Mouse (Mus musculus): ENCODE measurements around the gene Nod2. TPM values are rescaled to one million over a fixed set of nuclear protein-coding genes. Genes with fewer than 3 reads are reported as not detected.

The Nod2 gene
- polyA plus RNA-seq, 1 experiment from 2014 or later = 0.19 TPM

DNA sequence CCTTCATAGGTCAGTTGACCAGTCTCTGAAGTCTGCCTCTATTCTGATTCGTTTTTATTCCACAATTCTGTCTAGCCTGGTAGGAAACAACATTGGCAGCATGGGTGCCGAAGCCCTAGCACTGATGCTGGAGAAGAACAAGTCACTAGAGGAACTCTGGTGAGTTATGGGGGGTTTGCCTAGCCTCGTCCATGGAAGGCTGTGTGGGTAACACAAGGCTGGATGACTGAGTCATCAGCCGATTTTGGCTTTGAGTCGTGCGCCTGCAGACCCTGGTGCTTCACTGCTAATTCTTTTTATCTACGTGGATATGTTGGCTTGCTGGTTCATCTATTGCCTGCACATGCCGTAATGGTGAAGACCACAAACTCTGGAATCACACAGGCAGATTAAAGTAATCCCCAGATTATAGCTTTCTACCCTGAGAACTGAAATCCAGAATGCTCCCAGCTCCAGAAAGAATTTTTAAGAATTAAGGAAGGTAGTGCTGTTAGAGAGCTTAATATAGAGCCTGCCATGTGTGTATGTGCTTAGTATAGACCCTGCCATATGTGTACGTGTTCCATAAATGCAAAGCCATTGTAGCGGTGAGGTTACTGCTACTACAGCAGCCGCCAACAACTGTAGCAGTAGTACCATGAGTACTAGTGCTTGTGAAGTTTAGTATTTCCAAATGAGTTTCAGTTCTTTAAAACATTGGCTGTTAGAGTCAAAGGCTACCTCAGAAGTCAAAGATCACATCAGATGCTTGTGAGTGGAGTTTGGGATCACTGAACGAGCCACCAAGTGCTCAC lies 28.5 kb downstream of the Nod2 start:
- 86% methylated on average over 12 of the region's 12 CpGs for WGBS
- H3K4me2 ChIP-seq (ENCODE audit: low read depth, low read length) = no peak overlapping the region
- no peak for DNase-seq (ENCODE audit: low spot score)
- no peaks in the 10 kb centered on the region for H3K36me3 ChIP-seq (ENCODE audit: control insufficient read depth, insufficient read depth, low read length)
- no peak overlapping the region for H3K9ac ChIP-seq (ENCODE audit: low read depth, low read length)
- H3K27me3 ChIP-seq (replicated peaks; ENCODE audit: control insufficient read depth, insufficient read depth, low read length) = no peaks in the 10 kb centered on the region
- H3K27ac ChIP-seq (replicated peaks; ENCODE audit: low read depth, low read length) = no peak overlapping the region
- ATAC-seq (ENCODE audit: low read depth) = no peak
- peaks cover 6% of the 10 kb centered on the region; the same call in 1 of the 2 replicates for H3K4me1 ChIP-seq (ENCODE audit: control insufficient read depth, insufficient read depth, low read length)
- no peaks in the 10 kb centered on the region for H3K9me3 ChIP-seq (ENCODE audit: control insufficient read depth, low read length)
- H3K4me3 ChIP-seq (ENCODE audit: low read depth, low read length) = no peak overlapping the region

DNA sequence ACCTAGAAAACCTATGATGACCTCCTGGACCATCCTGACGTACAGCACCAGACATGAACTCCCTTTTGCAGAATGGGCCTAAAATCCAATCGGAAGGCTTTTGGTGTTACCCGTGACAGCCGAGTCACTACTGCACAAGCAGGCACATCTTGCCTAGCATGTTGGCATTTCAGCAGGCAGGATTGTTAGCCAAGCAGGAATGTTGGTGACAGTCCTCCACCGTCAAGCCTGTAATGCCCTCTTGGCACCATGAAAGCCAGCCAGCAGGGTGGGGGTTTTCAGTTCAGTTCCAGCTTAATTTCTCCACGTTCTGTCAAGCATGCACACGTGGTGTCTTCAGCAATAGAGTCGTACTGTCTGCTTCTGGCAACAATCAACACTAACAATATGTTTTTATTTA lies 30.0 kb downstream of the Nod2 start:
- 60% methylated on average over 8 of the region's 8 CpGs for WGBS
- Histone ChIP-seq H3K27ac (replicated peaks; ENCODE audit: low read depth, low read length) (no peak overlapping the region), H3K4me3 (ENCODE audit: low read depth, low read length) (no peak overlapping the region), H3K4me2 (ENCODE audit: low read depth, low read length) (no peak overlapping the region), H3K9me3 (ENCODE audit: control insufficient read depth, low read length) (no peaks in the 10 kb centered on the region), H3K4me1 (ENCODE audit: control insufficient read depth, insufficient read depth, low read length) (peaks cover 4% of the 10 kb centered on the region; the same call in 1 of the 2 replicates), H3K27me3 (replicated peaks; ENCODE audit: control insufficient read depth, insufficient read depth, low read length) (no peaks in the 10 kb centered on the region), H3K36me3 (ENCODE audit: control insufficient read depth, insufficient read depth, low read length) (no peaks in the 10 kb centered on the region), H3K9ac (ENCODE audit: low read depth, low read length) (no peak overlapping the region)
- ATAC-seq (ENCODE audit: low read depth) = no peak
- DNase-seq (ENCODE audit: low spot score) = peak; percentile 68

- DNase-seq (ENCODE audit: low spot score) = no peak
Observed at GRCm38 (mm10) chr8:88680566-88680965, 33.5 kb downstream of the Nod2 start.

DNA sequence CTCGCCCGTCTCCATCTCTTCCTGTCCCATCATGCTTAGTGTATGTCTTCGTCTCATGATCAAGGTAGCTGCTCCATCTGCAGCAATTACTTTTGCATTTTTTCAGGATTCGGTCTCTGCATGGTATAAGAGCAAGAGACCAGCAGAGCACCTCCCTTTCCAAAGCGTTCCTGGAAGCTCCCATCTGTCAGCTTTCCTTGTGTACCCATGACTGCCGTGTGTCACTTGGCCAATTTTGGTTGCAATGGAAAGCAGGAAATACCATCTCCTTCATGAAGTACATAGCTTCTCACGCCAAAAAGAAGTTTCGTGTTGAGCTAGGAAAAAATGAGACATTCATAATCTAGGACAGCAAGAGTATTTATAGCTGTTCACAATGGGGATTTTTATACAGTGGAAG lies 33.9 kb downstream of the Nod2 start:
- H3K9ac ChIP-seq (ENCODE audit: low read depth, low read length) = no peak overlapping the region
- H3K27me3 ChIP-seq (replicated peaks; ENCODE audit: control insufficient read depth, insufficient read depth, low read length) = no peaks in the 10 kb centered on the region
- H3K4me3 ChIP-seq (ENCODE audit: low read depth, low read length) = no peak overlapping the region
- DNase-seq (ENCODE audit: low spot score) (no peak), ATAC-seq (ENCODE audit: low read depth) (no peak)
- 73% methylated on average over 8 of the region's 8 CpGs for WGBS
- H3K36me3 ChIP-seq (ENCODE audit: control insufficient read depth, insufficient read depth, low read length) = no peaks in the 10 kb centered on the region
- peaks cover 4% of the 10 kb centered on the region; the same call in 1 of the 2 replicates for H3K4me1 ChIP-seq (ENCODE audit: control insufficient read depth, insufficient read depth, low read length)
- no peak overlapping the region for H3K27ac ChIP-seq (replicated peaks; ENCODE audit: low read depth, low read length)
- no peak overlapping the region for H3K4me2 ChIP-seq (ENCODE audit: low read depth, low read length)
- no peaks in the 10 kb centered on the region for H3K9me3 ChIP-seq (ENCODE audit: control insufficient read depth, low read length)

More at GRCm38 (mm10) chr8:88680566-88680965, 33.5 kb downstream of the Nod2 start:
- no peak overlapping the region for H3K27ac ChIP-seq (replicated peaks; ENCODE audit: low read depth, low read length)
- no peak overlapping the region for H3K9ac ChIP-seq (ENCODE audit: low read depth, low read length)
- no peak overlapping the region for H3K4me2 ChIP-seq (ENCODE audit: low read depth, low read length)
- no peak for ATAC-seq (ENCODE audit: low read depth)
- no peak overlapping the region for H3K4me3 ChIP-seq (ENCODE audit: low read depth, low read length)
- H3K4me1 ChIP-seq (ENCODE audit: control insufficient read depth, insufficient read depth, low read length) = peaks cover 4% of the 10 kb centered on the region; the same call in 1 of the 2 replicates
- 81% methylated on average over 2 of the region's 2 CpGs for WGBS
- no peaks in the 10 kb centered on the region for H3K36me3 ChIP-seq (ENCODE audit: control insufficient read depth, insufficient read depth, low read length)
- H3K9me3 ChIP-seq (ENCODE audit: control insufficient read depth, low read length) = no peaks in the 10 kb centered on the region
- H3K27me3 ChIP-seq (replicated peaks; ENCODE audit: control insufficient read depth, insufficient read depth, low read length) = no peaks in the 10 kb centered on the region

- no peak overlapping the region for H3K4me3 ChIP-seq (ENCODE audit: low read depth, low read length)
- ATAC-seq (ENCODE audit: low read depth) (no peak), DNase-seq (ENCODE audit: low spot score) (no peak)
- 83% methylated on average over 7 of the region's 7 CpGs for WGBS
- no peaks in the 10 kb centered on the region for H3K4me1 ChIP-seq (ENCODE audit: control insufficient read depth, insufficient read depth, low read length)
- no peak overlapping the region for H3K9ac ChIP-seq (ENCODE audit: low read depth, low read length)
- no peak overlapping the region for H3K27ac ChIP-seq (replicated peaks; ENCODE audit: low read depth, low read length)
- H3K36me3 ChIP-seq (ENCODE audit: control insufficient read depth, insufficient read depth, low read length) = no peaks in the 10 kb centered on the region
- H3K9me3 ChIP-seq (ENCODE audit: control insufficient read depth, low read length) = no peaks in the 10 kb centered on the region
- H3K4me2 ChIP-seq (ENCODE audit: low read depth, low read length) = no peak overlapping the region
- H3K27me3 ChIP-seq (replicated peaks; ENCODE audit: control insufficient read depth, insufficient read depth, low read length) = no peaks in the 10 kb centered on the region
Observed at GRCm38 (mm10) chr8:88683656-88684289, 36.7 kb downstream of the Nod2 start.

DNA sequence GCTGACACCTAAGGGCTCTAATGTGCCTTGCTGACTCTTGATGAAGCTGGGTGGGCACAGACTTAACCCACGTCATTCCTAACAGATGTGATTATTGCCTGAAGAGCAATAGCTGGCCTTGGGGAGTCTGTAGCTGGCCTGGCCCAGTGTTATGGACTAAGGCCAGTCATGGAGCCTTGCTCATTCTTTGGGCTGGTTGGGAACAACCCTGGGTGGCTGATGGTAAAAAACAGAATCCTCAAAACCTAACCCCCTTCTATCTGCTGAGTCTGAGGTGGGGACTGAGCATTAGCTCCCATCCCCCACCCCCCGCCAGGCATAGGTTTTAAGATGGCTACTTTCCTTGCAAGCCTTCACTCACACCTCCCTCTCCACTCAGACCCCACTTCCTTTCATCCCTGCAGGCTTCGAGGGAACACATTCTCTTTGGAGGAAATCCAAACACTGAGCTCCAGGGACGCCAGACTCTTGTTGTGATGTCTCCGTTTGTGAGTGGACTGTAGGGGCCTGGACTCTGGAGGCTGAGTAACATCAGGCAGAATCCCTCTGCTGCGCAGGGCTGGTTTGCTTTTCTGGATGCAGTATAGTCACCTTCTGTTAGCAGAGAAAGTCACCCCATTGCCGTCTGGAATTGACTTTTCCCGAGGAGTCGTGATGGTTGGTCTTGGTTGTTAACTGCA lies 39.3 kb downstream of the Nod2 start:
- no peak for DNase-seq (ENCODE audit: low spot score)
- WGBS = 54% methylated on average over 9 of the region's 9 CpGs
- no peak for ATAC-seq (ENCODE audit: low read depth)
- peaks cover 2% of the 10 kb centered on the region; the same call in 1 of the 2 replicates for H3K4me1 ChIP-seq (ENCODE audit: control insufficient read depth, insufficient read depth, low read length)
- H3K36me3 ChIP-seq (ENCODE audit: control insufficient read depth, insufficient read depth, low read length) = no peaks in the 10 kb centered on the region
- H3K27ac ChIP-seq (replicated peaks; ENCODE audit: low read depth, low read length) = no peak overlapping the region
- no peaks in the 10 kb centered on the region for H3K27me3 ChIP-seq (replicated peaks; ENCODE audit: control insufficient read depth, insufficient read depth, low read length)
- H3K4me2 ChIP-seq (ENCODE audit: low read depth, low read length) = no peak overlapping the region
- H3K9me3 ChIP-seq (ENCODE audit: control insufficient read depth, low read length) = no peaks in the 10 kb centered on the region
- no peak overlapping the region for H3K4me3 ChIP-seq (ENCODE audit: low read depth, low read length)
- H3K9ac ChIP-seq (ENCODE audit: low read depth, low read length) = no peak overlapping the region

- peaks cover 5% of the 10 kb centered on the region; the same call in 1 of the 2 replicates for H3K4me1 ChIP-seq (ENCODE audit: control insufficient read depth, insufficient read depth, low read length)
- H3K4me2 ChIP-seq (ENCODE audit: low read depth, low read length) = no peak overlapping the region
- H3K27ac ChIP-seq (replicated peaks; ENCODE audit: low read depth, low read length) = no peak overlapping the region
- H3K9ac ChIP-seq (ENCODE audit: low read depth, low read length) = no peak overlapping the region
- DNase-seq (ENCODE audit: low spot score) = no peak
- no peak for ATAC-seq (ENCODE audit: low read depth)
- no peaks in the 10 kb centered on the region for H3K36me3 ChIP-seq (ENCODE audit: control insufficient read depth, insufficient read depth, low read length)
- WGBS = 76% methylated on average over 8 of the region's 8 CpGs
- no peaks in the 10 kb centered on the region for H3K27me3 ChIP-seq (replicated peaks; ENCODE audit: control insufficient read depth, insufficient read depth, low read length)
- no peak overlapping the region for H3K4me3 ChIP-seq (ENCODE audit: low read depth, low read length)
- H3K9me3 ChIP-seq (ENCODE audit: control insufficient read depth, low read length) = no peaks in the 10 kb centered on the region
Observed at GRCm38 (mm10) chr8:88686906-88687235, 39.8 kb downstream of the Nod2 start.

GRCm38 (mm10) chr8:88689151-88689550 lies 42.0 kb downstream of the Nod2 start:
- ATAC-seq (ENCODE audit: low read depth) (no peak), DNase-seq (ENCODE audit: low spot score) (no peak)
- H3K4me3 ChIP-seq (ENCODE audit: low read depth, low read length) = no peak overlapping the region
- H3K36me3 ChIP-seq (ENCODE audit: control insufficient read depth, insufficient read depth, low read length) = no peaks in the 10 kb centered on the region
- H3K27ac ChIP-seq (replicated peaks; ENCODE audit: low read depth, low read length) = no peak overlapping the region
- no peaks in the 10 kb centered on the region for H3K9me3 ChIP-seq (ENCODE audit: control insufficient read depth, low read length)
- no peaks in the 10 kb centered on the region for H3K27me3 ChIP-seq (replicated peaks; ENCODE audit: control insufficient read depth, insufficient read depth, low read length)
- peaks cover 5% of the 10 kb centered on the region; the same call in 1 of the 2 replicates for H3K4me1 ChIP-seq (ENCODE audit: control insufficient read depth, insufficient read depth, low read length)
- H3K9ac ChIP-seq (ENCODE audit: low read depth, low read length) = no peak overlapping the region
- WGBS = 65% methylated on average over 6 of the region's 6 CpGs
- no peak overlapping the region for H3K4me2 ChIP-seq (ENCODE audit: low read depth, low read length)
